Mouse (Mus musculus): ENCODE results near the gene Lman2l. TPM values are rescaled to one million over a fixed set of nuclear protein-coding genes. Genes with fewer than 3 reads are reported as not detected.
A peak's percentile ranks its signal among the peaks of the same experiment; 100 is the strongest.

Lman2l gene
- 9.7 and 15.9 TPM in 2 replicates for polyA plus RNA-seq (2012; rRNA removed)

DNA sequence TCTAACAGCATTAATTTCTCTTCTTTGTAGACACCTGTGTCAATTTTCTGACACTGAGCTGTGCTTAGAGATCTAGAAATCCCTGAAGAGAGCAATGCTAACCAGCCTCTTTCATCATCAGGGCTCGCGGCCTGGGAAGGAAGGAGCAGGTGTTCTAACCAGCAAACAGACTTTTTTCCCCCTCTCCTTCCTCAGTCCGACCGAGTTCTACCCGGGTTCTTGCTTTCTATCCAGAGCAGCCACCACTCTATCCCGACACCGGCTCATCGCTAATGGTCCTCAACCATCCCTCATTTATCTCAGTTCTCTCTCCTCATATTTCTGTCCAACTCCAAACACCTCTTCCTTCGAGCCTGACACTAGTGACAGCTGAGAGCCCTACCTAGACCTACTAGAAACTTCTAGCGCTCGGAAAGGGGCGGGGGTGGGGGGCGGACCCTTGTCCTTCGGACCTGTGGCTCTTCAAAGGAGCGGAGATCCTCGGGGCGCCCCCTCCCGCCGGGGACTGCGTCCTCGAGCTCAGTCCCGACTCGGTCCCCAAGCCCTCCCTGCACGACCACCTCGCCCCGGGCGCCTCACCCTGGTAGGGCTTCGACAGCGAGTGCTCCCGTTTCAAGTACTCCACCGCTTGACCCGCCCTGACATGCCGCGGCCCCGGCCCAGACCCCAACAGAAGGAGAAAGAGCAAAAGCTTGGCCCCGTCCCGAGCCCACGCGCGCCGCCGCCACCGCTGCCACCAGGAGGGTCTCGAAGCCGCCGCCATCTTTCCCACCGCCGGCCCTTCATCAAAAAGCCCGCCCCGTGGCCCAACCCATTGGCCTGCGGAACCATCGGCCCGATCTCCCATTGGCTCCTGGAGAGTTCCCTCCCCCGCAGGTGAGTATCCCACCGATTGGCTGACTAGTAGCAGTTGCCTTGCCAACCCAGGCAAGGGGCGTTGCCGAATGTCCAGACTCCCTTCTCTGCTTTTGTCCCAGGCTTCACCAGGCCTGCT lies at the start of gene Lman2l:
Gene Lman2l (minus strand): TSS at position 801 of the 994 bp plus-strand sequence.
- under 1% methylated on average over 57 of the region's 57 CpGs for WGBS
- DNase-seq, result peak; percentile 91
- H3K4me3 ChIP-seq (replicated peaks; ENCODE audit: extremely low read depth, low read depth, low read length), result peak within 1 kb of the TSS; percentile 94
- TF ChIP-seq CTCF (IDR thresholded peaks at IDR 0.05; ENCODE audit: insufficient read depth, low read length) (no peak), POLR2A (IDR thresholded peaks at IDR 0.05; ENCODE audit: borderline replicate concordance, extremely low read depth, low read depth, low read length) (peak; percentile 35; the same call in 1 of the 2 replicates)
- H3K4me1 ChIP-seq (ENCODE audit: control insufficient read depth, insufficient read depth, low read length), result peaks cover 4% of the 10 kb centered on the region; the same call in 1 of the 2 replicates

- DNase-seq, result no peak
- Histone ChIP-seq H3K4me3 (replicated peaks; ENCODE audit: extremely low read depth, low read depth, low read length) (no peak overlapping the region), H3K4me1 (ENCODE audit: control insufficient read depth, insufficient read depth, low read length) (peaks cover 2% of the 10 kb centered on the region)
- 73% methylated on average over 6 of the region's 6 CpGs for WGBS
- TF ChIP-seq CTCF (IDR thresholded peaks at IDR 0.05; ENCODE audit: insufficient read depth, low read length) (no peak), POLR2A (IDR thresholded peaks at IDR 0.05; ENCODE audit: borderline replicate concordance, extremely low read depth, low read depth, low read length) (no peak)
Measured at GRCm38 (mm10) chr1:36493299-36493698, 48.2 kb upstream of the Lman2l start.

GRCm38 (mm10) chr1:36492416-36493139 lies 47.5 kb upstream of the Lman2l start:
- DNase-seq, result peak; percentile 45
- Histone ChIP-seq H3K4me3 (replicated peaks; ENCODE audit: extremely low read depth, low read depth, low read length) (no peak overlapping the region), H3K4me1 (ENCODE audit: control insufficient read depth, insufficient read depth, low read length) (peaks cover 2% of the 10 kb centered on the region)
- TF ChIP-seq POLR2A (IDR thresholded peaks at IDR 0.05; ENCODE audit: borderline replicate concordance, extremely low read depth, low read depth, low read length) (no peak), CTCF (IDR thresholded peaks at IDR 0.05; ENCODE audit: insufficient read depth, low read length) (peak; percentile 38; the same call in 1 of the 2 replicates)
- WGBS, result 35% methylated on average over 9 of the region's 9 CpGs

- TF ChIP-seq POLR2A (IDR thresholded peaks at IDR 0.05; ENCODE audit: borderline replicate concordance, extremely low read depth, low read depth, low read length) (no peak), CTCF (IDR thresholded peaks at IDR 0.05; ENCODE audit: insufficient read depth, low read length) (no peak)
- no peak for DNase-seq
- 84% methylated on average over 6 of the region's 6 CpGs for WGBS
- H3K4me3 ChIP-seq (replicated peaks; ENCODE audit: extremely low read depth, low read depth, low read length), result no peak overlapping the region
- peaks cover 2% of the 10 kb centered on the region for H3K4me1 ChIP-seq (ENCODE audit: control insufficient read depth, insufficient read depth, low read length)
Measured at GRCm38 (mm10) chr1:36489661-36490060, 44.6 kb upstream of the Lman2l start.

GRCm38 (mm10) chr1:36487111-36487510 lies 42.0 kb upstream of the Lman2l start:
- DNase-seq, result no peak
- Histone ChIP-seq H3K4me1 (ENCODE audit: control insufficient read depth, insufficient read depth, low read length) (no peaks in the 10 kb centered on the region; the same call in 1 of the 2 replicates), H3K4me3 (replicated peaks; ENCODE audit: extremely low read depth, low read depth, low read length) (no peak overlapping the region)
- TF ChIP-seq POLR2A (IDR thresholded peaks at IDR 0.05; ENCODE audit: borderline replicate concordance, extremely low read depth, low read depth, low read length), result no peak
- TF ChIP-seq CTCF (IDR thresholded peaks at IDR 0.05; ENCODE audit: insufficient read depth, low read length), result no peak
- 92% methylated on average over 9 of the region's 9 CpGs for WGBS

GRCm38 (mm10) chr1:36485080-36485479 lies 40.0 kb upstream of the Lman2l start:
- DNase-seq, result no peak
- H3K4me3 ChIP-seq (replicated peaks; ENCODE audit: extremely low read depth, low read depth, low read length), result no peak overlapping the region
- no peak for TF ChIP-seq CTCF (IDR thresholded peaks at IDR 0.05; ENCODE audit: insufficient read depth, low read length)
- no peak for TF ChIP-seq POLR2A (IDR thresholded peaks at IDR 0.05; ENCODE audit: borderline replicate concordance, extremely low read depth, low read depth, low read length)
- H3K4me1 ChIP-seq (ENCODE audit: control insufficient read depth, insufficient read depth, low read length), result peaks cover 2% of the 10 kb centered on the region; the same call in 1 of the 2 replicates
- WGBS, result 34% methylated on average over 7 of the region's 7 CpGs

GRCm38 (mm10) chr1:36483825-36484224 lies 38.8 kb upstream of the Lman2l start:
- H3K4me3 ChIP-seq (replicated peaks; ENCODE audit: extremely low read depth, low read depth, low read length), result no peak overlapping the region
- H3K4me1 ChIP-seq (ENCODE audit: control insufficient read depth, insufficient read depth, low read length), result peaks cover 2% of the 10 kb centered on the region; the same call in 1 of the 2 replicates
- TF ChIP-seq CTCF (IDR thresholded peaks at IDR 0.05; ENCODE audit: insufficient read depth, low read length) (no peak), POLR2A (IDR thresholded peaks at IDR 0.05; ENCODE audit: borderline replicate concordance, extremely low read depth, low read depth, low read length) (no peak)
- 82% methylated on average over 4 of the region's 4 CpGs for WGBS
- DNase-seq, result no peak

- TF ChIP-seq POLR2A (IDR thresholded peaks at IDR 0.05; ENCODE audit: borderline replicate concordance, extremely low read depth, low read depth, low read length) (no peak), CTCF (IDR thresholded peaks at IDR 0.05; ENCODE audit: insufficient read depth, low read length) (no peak)
- Histone ChIP-seq H3K4me3 (replicated peaks; ENCODE audit: extremely low read depth, low read depth, low read length) (no peak overlapping the region), H3K4me1 (ENCODE audit: control insufficient read depth, insufficient read depth, low read length) (peaks cover 2% of the 10 kb centered on the region; the same call in 1 of the 2 replicates)
- DNase-seq, result no peak
- WGBS, result 71% methylated on average over 12 of the region's 12 CpGs
Measured at GRCm38 (mm10) chr1:36479903-36480899, 35.1 kb upstream of the Lman2l start.
